Comparison of ENCODE assay signal across 9 mouse cellular contexts in the genomic region with DNA sequence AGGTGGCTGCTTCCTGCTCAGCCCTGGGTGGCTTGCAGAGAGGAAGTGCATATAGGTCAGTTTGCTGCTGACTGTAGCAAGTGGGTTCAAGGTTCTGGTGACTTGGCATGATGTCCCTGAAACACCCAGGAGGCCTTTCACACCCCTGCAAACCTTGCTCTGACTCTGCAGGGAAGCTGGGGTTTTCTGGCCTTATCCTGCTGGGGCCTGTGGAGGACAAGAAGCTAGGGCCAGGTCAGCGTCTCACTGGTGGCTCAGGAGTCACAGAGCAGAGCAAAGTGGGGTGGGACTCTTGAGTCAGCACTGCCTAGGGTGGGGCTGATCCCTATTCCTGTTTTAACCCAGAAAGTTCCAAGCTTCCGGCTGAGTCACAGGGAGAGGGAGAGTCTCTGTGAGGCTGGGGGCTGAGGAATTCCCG. TPM values are rescaled to one million over a fixed set of nuclear protein-coding genes. Genes with fewer than 3 reads are reported as not detected.
DNase-seq lines count a peak whose midpoint lies in the region; ATAC-seq lines count a peak whose summit lies in the region.
"Had no signal": no experiment of that assay in that cellular context is flagged by ENCODE, and none has a peak within 500 bp of the region (broad histone marks: within the 10 kb centered on the region; RNA-seq: fewer than 3 reads in every experiment).

No protein-coding gene starts in this region.

- DNase-seq in lung, postnatal 14 days, result no peak
- peak; percentile 43 for DNase-seq in adipocyte (ENCODE audit: low spot score)
- peak; percentile 86 for DNase-seq in kidney, adult 9 months
- DNase-seq in cerebellum, adult 18-20 months, result no peak
- no peak for DNase-seq in embryo, embryonic 9.5 days (ENCODE audit: extremely low spot score)
- DNase-seq: cerebellum, adult 2 months had no signal

- WGBS in lung, embryonic 16.5 days, result 55% methylated on average over 3 of the region's 3 CpGs
- WGBS in forebrain, embryonic 13.5 days, result 76% methylated on average over 3 of the region's 3 CpGs

- H3K9me3 ChIP-seq in lung, embryonic 16.5 days (ENCODE audit: control insufficient read depth, low read length), result no peaks in the 10 kb centered on the region
- no peaks in the 10 kb centered on the region for H3K9me3 ChIP-seq in forebrain, embryonic 13.5 days (replicated peaks)

- no peak overlapping the region for H3K4me3 ChIP-seq in lung, embryonic 16.5 days (ENCODE audit: low read length)
- H3K4me3 ChIP-seq in forebrain, embryonic 13.5 days, result no peak overlapping the region

- peak; percentile 10; the same call in 1 of the 2 replicates for ATAC-seq in lung, embryonic 16.5 days (ENCODE audit: low read depth)
- peak; percentile 24; the same call in 1 of the 2 replicates for ATAC-seq in monocyte, adult 5-6 weeks (replicated peaks; ENCODE audit: insufficient number of reproducible peaks, low FRiP score, low TSS enrichment, poor library complexity, severe bottlenecking)
- ATAC-seq in forebrain, embryonic 13.5 days, result no peak

- peaks cover 25% of the 10 kb centered on the region for H3K4me1 ChIP-seq in lung, embryonic 16.5 days (replicated peaks; ENCODE audit: control insufficient read depth, insufficient read depth, low read length)
- H3K4me1 ChIP-seq in forebrain, embryonic 13.5 days, result peaks cover 70% of the 10 kb centered on the region

- H3K9ac ChIP-seq in lung, embryonic 16.5 days (ENCODE audit: low read length), result peak overlapping the region; percentile 21
- H3K9ac ChIP-seq in forebrain, embryonic 13.5 days, result no peak overlapping the region

- H3K27ac ChIP-seq in lung, embryonic 16.5 days (ENCODE audit: low read length), result peak overlapping the region; percentile 88
- H3K27ac ChIP-seq in forebrain, embryonic 13.5 days, result no peak overlapping the region

- H3K36me3 ChIP-seq in lung, embryonic 16.5 days (ENCODE audit: control insufficient read depth, insufficient read depth, low read length), result no peaks in the 10 kb centered on the region
- H3K36me3 ChIP-seq in forebrain, embryonic 13.5 days (ENCODE audit: poor library complexity, severe bottlenecking), result peaks cover 5% of the 10 kb centered on the region; the same call in 1 of the 2 replicates

- H3K27me3 ChIP-seq in lung, embryonic 16.5 days (ENCODE audit: control insufficient read depth, insufficient read depth, low read depth, low read length), result no peaks in the 10 kb centered on the region
- H3K27me3 ChIP-seq in forebrain, embryonic 13.5 days, result no peaks in the 10 kb centered on the region

- H3K4me2 ChIP-seq in lung, embryonic 16.5 days (ENCODE audit: low read depth, low read length), result peak overlapping the region; percentile 25; the same call in 1 of the 2 replicates
- no peak overlapping the region for H3K4me2 ChIP-seq in forebrain, embryonic 13.5 days

RNA-seq across cellular contexts. Expression of a gene that starts 20.7 kb away (rescaled TPM):
- 15.8 and 16.3 TPM in 2 replicates for polyA plus RNA-seq in lung, embryonic 16.5 days (2015; fragmentation: Nextera tagmentation; extraction: Ambion mirVana)
- total RNA-seq in monocyte, adult 5-6 weeks (2017), result 7.4 to 9.3 TPM (median 9.1 TPM) in 3 replicates
- 20.7 and 22.3 TPM in 2 replicates for polyA plus RNA-seq in forebrain, embryonic 13.5 days (2015; fragmentation: Nextera tagmentation; extraction: Ambion mirVana)

RNA-seq across cellular contexts. Expression of a gene that starts 25.3 kb away (rescaled TPM):
- polyA plus RNA-seq in lung, embryonic 16.5 days (2015; fragmentation: Nextera tagmentation; extraction: Ambion mirVana), result 88.4 and 96.0 TPM in 2 replicates
- total RNA-seq in monocyte, adult 5-6 weeks (2017), result 37.5 to 51.3 TPM (median 45.7 TPM) in 3 replicates
- 34.4 and 37.8 TPM in 2 replicates for polyA plus RNA-seq in forebrain, embryonic 13.5 days (2015; fragmentation: Nextera tagmentation; extraction: Ambion mirVana)

RNA-seq across cellular contexts. Expression of a gene that starts 25.3 kb away (rescaled TPM):
- polyA plus RNA-seq in lung, embryonic 16.5 days (2015; fragmentation: Nextera tagmentation; extraction: Ambion mirVana), result 3.5 and 3.9 TPM in 2 replicates
- 0.86 to 3.5 TPM (median 2.2 TPM) in 3 replicates for total RNA-seq in monocyte, adult 5-6 weeks (2017)
- 3.3 and 3.8 TPM in 2 replicates for polyA plus RNA-seq in forebrain, embryonic 13.5 days (2015; fragmentation: Nextera tagmentation; extraction: Ambion mirVana)

RNA-seq across cellular contexts. Expression of a gene that starts 38.9 kb away (rescaled TPM):
- polyA plus RNA-seq in lung, embryonic 16.5 days (2015; fragmentation: Nextera tagmentation; extraction: Ambion mirVana), result 1.1 and 2.2 TPM in 2 replicates
- total RNA-seq in monocyte, adult 5-6 weeks (2017), result 3.0 TPM in 1 of 3 replicates, not detected in the others
- polyA plus RNA-seq in forebrain, embryonic 13.5 days (2015; fragmentation: Nextera tagmentation; extraction: Ambion mirVana), result 0.97 and 1.8 TPM in 2 replicates

RNA-seq across cellular contexts. Expression of a gene that starts 53.7 kb away (rescaled TPM):
- 46.2 and 47.4 TPM in 2 replicates for polyA plus RNA-seq in lung, embryonic 16.5 days (2015; fragmentation: Nextera tagmentation; extraction: Ambion mirVana)
- total RNA-seq in monocyte, adult 5-6 weeks (2017), result 22.5 to 35.4 TPM (median 27.3 TPM) in 3 replicates
- 56.3 and 57.7 TPM in 2 replicates for polyA plus RNA-seq in forebrain, embryonic 13.5 days (2015; fragmentation: Nextera tagmentation; extraction: Ambion mirVana)

Comparison
In these comparisons a context has a peak if more than half of its experiments do, and no peak if none do; other contexts are left out.
1. DNase-seq: peak in adipocyte (single experiment) and kidney, adult 9 months (single experiment); none in lung, postnatal 14 days (single experiment), cerebellum, adult 18-20 months (0 of 2) and embryo, embryonic 9.5 days (single experiment).